Mouse (Mus musculus): ENCODE results near the gene Itpkc. TPM values are rescaled to one million over a fixed set of nuclear protein-coding genes. Genes with fewer than 3 reads are reported as not detected.

Gene Itpkc
- polyA plus RNA-seq, 1 experiment, result 11.2 TPM

DNA sequence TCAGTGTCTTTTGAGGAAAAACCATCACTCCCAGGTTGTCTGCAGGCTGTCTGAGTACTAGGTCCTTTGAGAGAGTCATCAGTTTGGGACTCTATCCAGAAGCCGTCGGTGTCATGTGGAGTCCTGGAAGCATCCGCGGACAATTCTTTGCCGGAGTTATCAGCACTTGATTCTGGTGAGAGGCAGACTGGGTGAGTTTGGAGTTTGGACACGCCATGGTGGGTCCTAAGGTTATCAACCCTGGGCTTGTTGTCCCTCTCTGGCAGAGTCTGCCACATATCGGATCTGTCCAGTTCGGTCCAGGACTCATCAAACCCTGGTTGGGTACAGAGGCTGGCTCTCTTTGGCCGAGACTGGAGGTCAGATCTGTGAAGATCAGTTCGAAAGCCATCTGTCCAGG lies 785 bp downstream of the Itpkc start:
- 4% methylated on average over 10 of the region's 10 CpGs for WGBS
- TF ChIP-seq CTCF (IDR thresholded peaks at IDR 0.05; ENCODE audit: insufficient read depth, low read length), result no peak
- TF ChIP-seq POLR2A (IDR thresholded peaks at IDR 0.05; ENCODE audit: borderline replicate concordance, extremely low read depth, low read depth, low read length), result no peak
- peak overlapping the region; percentile 77 for H3K4me3 ChIP-seq (replicated peaks; ENCODE audit: extremely low read depth, low read depth, low read length)
- no peak for DNase-seq
- H3K4me1 ChIP-seq (ENCODE audit: control insufficient read depth, insufficient read depth, low read length), result peaks cover 19% of the 10 kb centered on the region

DNA sequence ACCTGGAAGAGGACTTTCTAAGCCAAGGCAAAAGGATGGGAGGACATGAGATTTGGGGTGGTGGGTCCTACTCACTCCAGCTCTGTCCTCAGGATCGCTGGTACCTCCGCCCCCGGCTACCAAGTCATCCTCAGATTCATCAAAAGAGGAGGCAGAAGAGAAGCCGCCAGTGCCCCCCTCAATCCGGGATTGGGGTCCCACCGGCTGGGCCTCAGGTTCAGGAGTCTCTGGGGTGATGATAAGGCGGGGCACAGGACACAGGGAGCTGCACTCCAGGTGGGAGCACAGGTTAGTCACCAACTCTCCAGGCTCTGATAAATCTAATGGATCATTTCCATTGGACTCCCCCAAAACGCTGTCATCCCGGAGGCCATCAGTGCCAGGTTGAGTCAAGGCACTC lies 1.2 kb downstream of the Itpkc start:
- H3K4me3 ChIP-seq (replicated peaks; ENCODE audit: extremely low read depth, low read depth, low read length), result peak overlapping the region; percentile 77
- TF ChIP-seq POLR2A (IDR thresholded peaks at IDR 0.05; ENCODE audit: borderline replicate concordance, extremely low read depth, low read depth, low read length), result no peak
- peaks cover 16% of the 10 kb centered on the region for H3K4me1 ChIP-seq (ENCODE audit: control insufficient read depth, insufficient read depth, low read length)
- WGBS, result 28% methylated on average over 9 of the region's 9 CpGs
- no peak for DNase-seq

DNA sequence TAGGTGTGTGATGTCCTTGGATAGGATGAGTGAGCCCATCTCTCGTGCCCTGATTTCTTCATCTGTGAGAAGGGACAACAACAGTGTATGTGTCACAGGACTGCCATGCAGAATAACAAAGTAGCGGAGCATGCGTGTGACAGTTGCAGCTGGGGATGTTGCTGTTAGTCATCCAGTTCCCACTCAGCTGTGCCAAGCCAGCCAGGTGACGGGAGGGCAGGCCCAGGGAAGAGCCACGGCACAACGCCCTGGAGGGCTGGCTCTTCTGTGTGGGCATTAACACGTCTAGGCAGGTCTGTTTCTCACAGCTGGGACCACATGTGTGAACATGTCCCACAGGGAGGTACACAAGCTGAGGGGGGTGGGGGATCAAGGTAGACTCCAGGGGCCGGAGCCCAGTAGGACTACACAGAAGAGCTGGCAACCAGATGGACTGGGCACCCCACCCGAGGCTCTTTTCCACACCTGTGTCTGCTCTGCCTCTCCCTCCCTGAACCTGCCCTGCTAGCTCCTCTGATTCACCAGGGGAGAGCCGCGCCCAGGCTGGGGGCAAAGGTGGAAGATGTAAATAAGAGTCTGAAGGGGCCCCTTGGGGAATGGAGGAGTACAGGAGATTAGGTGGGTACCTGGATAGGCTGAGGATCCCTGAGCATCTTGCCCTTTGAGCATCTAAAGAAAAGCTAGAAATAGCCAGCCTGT lies 3.4 kb downstream of the Itpkc start:
- WGBS, result 64% methylated on average over 11 of the region's 11 CpGs
- H3K4me3 ChIP-seq (replicated peaks; ENCODE audit: extremely low read depth, low read depth, low read length), result no peak overlapping the region
- DNase-seq, result no peak
- TF ChIP-seq POLR2A (IDR thresholded peaks at IDR 0.05; ENCODE audit: borderline replicate concordance, extremely low read depth, low read depth, low read length) (no peak), CTCF (IDR thresholded peaks at IDR 0.05; ENCODE audit: insufficient read depth, low read length) (no peak)
- H3K4me1 ChIP-seq (ENCODE audit: control insufficient read depth, insufficient read depth, low read length), result peaks cover 16% of the 10 kb centered on the region

DNA sequence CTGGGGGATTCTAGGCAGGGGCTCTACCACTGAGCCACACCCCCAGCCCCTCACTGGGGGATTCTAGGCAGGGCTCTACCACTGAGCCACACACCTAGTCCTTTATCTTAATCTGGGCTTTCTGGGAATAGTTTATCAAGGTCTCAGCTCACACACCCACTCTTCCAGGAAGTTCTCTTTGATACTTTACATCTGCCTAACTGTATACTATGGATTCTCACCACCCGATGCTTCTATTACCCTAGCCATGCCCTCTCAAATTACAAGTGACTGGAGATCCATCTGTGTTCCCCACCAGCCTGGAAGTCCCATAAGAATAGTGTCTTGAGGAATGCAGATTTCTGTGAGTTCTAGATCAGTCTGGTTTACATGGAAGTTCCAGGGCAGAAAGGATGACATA lies 5.9 kb downstream of the Itpkc start:
- TF ChIP-seq POLR2A (IDR thresholded peaks at IDR 0.05; ENCODE audit: borderline replicate concordance, extremely low read depth, low read depth, low read length) (no peak), CTCF (IDR thresholded peaks at IDR 0.05; ENCODE audit: insufficient read depth, low read length) (no peak)
- peaks cover 13% of the 10 kb centered on the region for H3K4me1 ChIP-seq (ENCODE audit: control insufficient read depth, insufficient read depth, low read length)
- DNase-seq, result no peak
- WGBS, result 66% methylated on average over 1 of the region's 1 CpGs
- H3K4me3 ChIP-seq (replicated peaks; ENCODE audit: extremely low read depth, low read depth, low read length), result no peak overlapping the region

DNA sequence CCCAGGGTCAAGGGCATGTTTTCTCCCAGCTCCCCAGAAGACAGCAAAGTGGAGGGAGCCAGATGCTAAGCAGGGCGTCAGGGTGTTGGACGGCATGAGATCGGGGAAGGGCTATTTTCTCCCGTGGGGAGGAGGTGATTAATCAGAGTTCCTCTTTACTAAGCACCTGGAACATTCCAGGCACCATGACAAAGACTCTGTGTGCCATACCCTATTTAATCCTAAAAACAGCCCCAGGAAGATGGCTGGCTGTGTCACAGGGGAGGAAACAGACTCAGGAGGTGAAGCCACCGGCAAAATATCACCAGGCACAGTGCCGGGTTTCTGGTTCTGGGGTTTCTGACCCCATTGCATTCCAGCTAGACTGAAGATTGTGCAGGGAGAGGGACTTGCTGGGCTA lies 6.5 kb downstream of the Itpkc start:
- H3K4me1 ChIP-seq (ENCODE audit: control insufficient read depth, insufficient read depth, low read length), result peaks cover 10% of the 10 kb centered on the region
- DNase-seq, result no peak
- no peak for TF ChIP-seq POLR2A (IDR thresholded peaks at IDR 0.05; ENCODE audit: borderline replicate concordance, extremely low read depth, low read depth, low read length)
- no peak for TF ChIP-seq CTCF (IDR thresholded peaks at IDR 0.05; ENCODE audit: insufficient read depth, low read length)
- no peak overlapping the region for H3K4me3 ChIP-seq (replicated peaks; ENCODE audit: extremely low read depth, low read depth, low read length)
- WGBS, result 55% methylated on average over 6 of the region's 6 CpGs

DNA sequence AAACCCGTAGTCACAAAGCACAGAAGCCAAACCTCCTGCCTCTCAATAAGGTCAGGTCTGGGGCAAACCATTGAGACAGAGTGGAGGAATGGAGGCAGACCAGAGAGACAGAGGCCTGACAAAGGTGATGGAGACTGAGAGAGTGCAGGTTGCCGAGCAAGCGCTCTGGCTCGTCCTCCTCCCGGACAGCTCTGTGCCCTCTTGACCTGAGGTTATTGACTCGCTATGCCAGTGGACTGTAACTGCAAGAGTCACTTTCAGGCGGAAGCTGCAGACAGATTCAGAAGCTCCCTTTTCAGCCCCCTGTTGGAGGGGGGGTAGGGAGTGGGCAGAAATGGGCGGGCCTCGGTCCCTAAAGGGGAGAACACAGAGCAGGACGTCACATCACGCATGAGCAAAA lies 8.5 kb downstream of the Itpkc start:
- TF ChIP-seq CTCF (IDR thresholded peaks at IDR 0.05; ENCODE audit: insufficient read depth, low read length) (no peak), POLR2A (IDR thresholded peaks at IDR 0.05; ENCODE audit: borderline replicate concordance, extremely low read depth, low read depth, low read length) (no peak)
- whole genome bisulfite sequencing, result 88% methylated on average over 11 of the region's 11 CpGs
- no peak overlapping the region for H3K4me3 ChIP-seq (replicated peaks; ENCODE audit: extremely low read depth, low read depth, low read length)

DNA sequence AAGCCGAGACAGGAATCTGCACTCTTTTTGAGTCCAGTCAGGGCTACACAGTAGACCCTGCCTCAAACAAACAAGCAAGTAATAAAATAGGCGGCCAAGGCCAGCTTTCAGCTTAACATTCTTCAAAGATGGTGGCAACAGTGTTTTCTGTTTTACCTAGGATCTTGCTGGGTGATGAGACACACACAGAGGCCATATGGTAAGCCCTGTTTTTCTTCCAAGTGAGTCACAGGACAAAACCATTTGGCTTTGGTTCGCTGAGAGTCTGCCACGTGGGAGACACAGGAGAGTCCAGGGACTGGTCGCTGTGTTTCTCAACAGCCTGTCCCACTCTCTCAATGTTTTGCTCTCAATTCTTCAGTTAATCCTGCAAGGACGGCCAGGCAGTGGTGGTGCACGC lies 9.9 kb downstream of the Itpkc start:
- 78% methylated on average over 7 of the region's 7 CpGs for WGBS
- Histone ChIP-seq H3K4me1 (ENCODE audit: control insufficient read depth, insufficient read depth, low read length) (no peaks in the 10 kb centered on the region), H3K4me3 (replicated peaks; ENCODE audit: extremely low read depth, low read depth, low read length) (no peak overlapping the region)
- TF ChIP-seq POLR2A (IDR thresholded peaks at IDR 0.05; ENCODE audit: borderline replicate concordance, extremely low read depth, low read depth, low read length), result no peak
- TF ChIP-seq CTCF (IDR thresholded peaks at IDR 0.05; ENCODE audit: insufficient read depth, low read length), result no peak
- no peak for DNase-seq

More for the DNA sequence above, 8.5 kb downstream of the Itpkc start:
- peaks cover 8% of the 10 kb centered on the region for H3K4me1 ChIP-seq (ENCODE audit: control insufficient read depth, insufficient read depth, low read length)
- DNase-seq, result no peak

DNA sequence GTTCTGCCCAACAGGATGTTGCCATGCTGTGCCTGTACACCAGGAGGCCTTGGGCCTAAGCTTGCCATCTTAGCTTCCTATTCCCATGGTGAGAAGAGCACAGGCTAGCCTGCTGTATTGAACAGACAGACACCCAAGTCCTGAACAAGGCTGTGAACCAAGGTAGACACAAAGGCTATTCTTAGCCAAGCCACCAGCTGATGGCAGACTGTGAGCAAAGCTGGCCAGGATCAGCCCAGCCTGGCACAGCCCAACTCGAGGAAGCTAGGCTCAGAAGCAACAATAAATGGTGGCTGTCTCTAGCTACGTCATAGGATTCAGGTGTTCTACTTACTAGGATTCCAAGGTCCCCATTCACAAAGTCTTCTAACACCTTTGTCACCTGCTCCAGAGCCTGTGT lies 15.8 kb downstream of the Itpkc start:
- no peak overlapping the region for H3K4me3 ChIP-seq (replicated peaks; ENCODE audit: extremely low read depth, low read depth, low read length)
- no peak for DNase-seq
- no peak for TF ChIP-seq POLR2A (IDR thresholded peaks at IDR 0.05; ENCODE audit: borderline replicate concordance, extremely low read depth, low read depth, low read length)
- no peak for TF ChIP-seq CTCF (IDR thresholded peaks at IDR 0.05; ENCODE audit: insufficient read depth, low read length)
- 77% methylated on average over 2 of the region's 2 CpGs for WGBS
- no peaks in the 10 kb centered on the region for H3K4me1 ChIP-seq (ENCODE audit: control insufficient read depth, insufficient read depth, low read length)

DNA sequence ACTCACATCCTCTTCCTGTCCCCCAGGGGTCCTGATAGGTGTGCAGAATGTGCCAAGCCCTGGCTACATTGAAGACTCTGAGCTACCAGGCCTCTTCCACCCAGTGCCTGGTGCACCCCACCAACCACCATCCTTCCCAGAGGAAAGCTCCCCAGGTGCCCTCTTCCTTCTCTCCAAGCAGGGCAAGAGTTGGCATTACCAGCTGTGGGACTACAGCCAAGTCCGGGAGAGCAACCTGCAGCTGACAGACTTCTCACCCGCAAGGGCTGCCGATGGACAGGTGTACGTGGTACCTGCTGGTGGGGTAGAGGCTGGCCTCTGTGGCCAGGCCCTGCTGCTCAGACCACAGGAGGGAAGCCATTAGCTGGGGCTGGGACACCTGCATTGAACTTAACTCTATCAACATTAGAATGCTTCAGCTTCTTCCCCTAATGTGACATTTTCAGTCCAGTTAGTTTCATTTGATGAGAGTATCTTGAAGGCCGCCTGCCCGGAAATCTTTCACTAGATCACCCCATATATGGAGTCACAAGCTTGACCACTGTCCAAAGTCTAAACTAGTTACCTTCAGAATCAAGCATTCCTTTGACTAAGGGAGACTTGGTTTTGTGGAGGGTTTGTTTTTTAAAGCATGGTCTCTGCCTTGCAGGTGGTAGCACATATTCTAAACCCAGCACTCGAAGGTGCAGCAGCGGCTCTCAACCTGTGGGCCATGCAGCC lies 24.6 kb downstream of the Itpkc start:
- no peak overlapping the region for H3K4me3 ChIP-seq (replicated peaks; ENCODE audit: extremely low read depth, low read depth, low read length)
- DNase-seq, result no peak
- no peak for TF ChIP-seq POLR2A (IDR thresholded peaks at IDR 0.05; ENCODE audit: borderline replicate concordance, extremely low read depth, low read depth, low read length)
- no peak for TF ChIP-seq CTCF (IDR thresholded peaks at IDR 0.05; ENCODE audit: insufficient read depth, low read length)
- 92% methylated on average over 8 of the region's 8 CpGs for WGBS
- no peaks in the 10 kb centered on the region for H3K4me1 ChIP-seq (ENCODE audit: control insufficient read depth, insufficient read depth, low read length)

DNA sequence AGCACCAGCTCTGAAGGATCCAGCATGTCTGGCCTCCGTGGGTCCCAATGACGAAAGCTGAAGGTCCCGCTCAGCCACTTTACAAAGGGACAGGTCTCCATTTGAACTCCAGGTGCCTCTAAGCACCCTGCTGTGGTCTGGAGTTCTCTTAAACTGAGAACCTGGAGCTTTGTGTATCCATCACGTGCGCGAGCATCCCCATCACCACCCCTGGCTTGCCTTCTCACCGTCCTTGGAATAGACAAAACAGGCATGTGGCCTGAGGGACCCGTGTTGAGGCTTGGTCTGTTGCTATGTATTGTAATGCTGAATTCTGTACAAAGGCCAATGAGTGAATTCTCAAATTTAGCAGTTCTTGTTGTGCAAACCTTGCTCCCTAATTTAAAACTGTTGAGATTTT lies 29.7 kb downstream of the Itpkc start:
- Histone ChIP-seq H3K4me1 (ENCODE audit: control insufficient read depth, insufficient read depth, low read length) (no peaks in the 10 kb centered on the region), H3K4me3 (replicated peaks; ENCODE audit: extremely low read depth, low read depth, low read length) (no peak overlapping the region)
- TF ChIP-seq POLR2A (IDR thresholded peaks at IDR 0.05; ENCODE audit: borderline replicate concordance, extremely low read depth, low read depth, low read length), result no peak
- TF ChIP-seq CTCF (IDR thresholded peaks at IDR 0.05; ENCODE audit: insufficient read depth, low read length), result no peak
- no peak for DNase-seq
- 92% methylated on average over 8 of the region's 8 CpGs for WGBS

Data from lung, adult 2 months (tissue).